Mouse (Mus musculus) neural tube, embryonic 15.5 days (tissue): Measurements from ENCODE around the gene Maz. TPM values are rescaled to one million over a fixed set of nuclear protein-coding genes. Genes with fewer than 3 reads are reported as not detected.
A peak's percentile ranks its signal among the peaks of the same experiment; 100 is the strongest.

Experiments used
- ATAC-seq: fragments of 200-750 bp; cut with Nextera tagmentation; 2 replicates; pipeline ENCODE4 v1.8.0; 2017; ENCODE audit warnings: mild to moderate bottlenecking, moderate TSS enrichment, moderate library complexity; ENCODE audit not compliant: low FRiP score
- H3K27ac ChIP-seq: fragments of 300-500 bp; sonication (generic); replicated peaks from 2 replicates; pipeline ENCODE4 v1.5.1; 2015; ENCODE audit warnings: mild to moderate bottlenecking, inconsistent platforms
- H3K27me3 ChIP-seq: fragments of 300-500 bp; sonication (generic); replicated peaks from 2 replicates; pipeline ENCODE4 v1.6.1; 2015; ENCODE audit warnings: inconsistent platforms
- H3K36me3 ChIP-seq: fragments of 300-500 bp; sonication (generic); 2 replicates; pipeline ENCODE4 v1.6.1; 2015; ENCODE audit warnings: inconsistent platforms
- H3K4me1 ChIP-seq: fragments of 300-500 bp; sonication (generic); 2 replicates; pipeline ENCODE4 v1.6.1; 2015; ENCODE audit warnings: inconsistent platforms
- H3K4me2 ChIP-seq: fragments of 300-500 bp; sonication (generic); 2 replicates; pipeline ENCODE4 v1.6.1; 2015; ENCODE audit warnings: inconsistent platforms, mild to moderate bottlenecking, moderate library complexity
- H3K4me3 ChIP-seq: fragments of 300-500 bp; sonication (generic); replicated peaks from 2 replicates; pipeline ENCODE4 v1.5.1; 2015; ENCODE audit warnings: mild to moderate bottlenecking, inconsistent platforms
- H3K9ac ChIP-seq: fragments of 300-500 bp; sonication (generic); replicated peaks from 2 replicates; pipeline ENCODE4 v1.6.1; 2015; ENCODE audit warnings: mild to moderate bottlenecking, inconsistent platforms
- H3K9me3 ChIP-seq: fragments of 300-500 bp; sonication (generic); replicated peaks from 2 replicates; pipeline ENCODE4 v1.6.1; 2016; ENCODE audit warnings: inconsistent platforms
- WGBS: fragments of 180-500 bp; shearing (Covaris S2); methylation state at CpG from one replicate; pipeline ENCODE4 v1.1.7; 2015; ENCODE audit warnings: mixed read lengths; 5-methylcytosine and 5-hydroxymethylcytosine counted together
- microRNA-seq: library from miRNA; unstranded; fragments of <30 nt; microRNA quantifications from one replicate; pipeline ENCODE4, GENCODE M21; 2017
- polyA plus RNA-seq: library from polyadenylated mRNA; unstranded; fragments of >200 nt; fragmentation: Nextera tagmentation; extraction: Ambion mirVana; gene quantifications from 2 replicates; pipeline ENCODE4 v1.2.1, GENCODE M21; 2015

Gene Maz
- polyA plus RNA-seq, 1 experiment from 2014 or later, result 82.6 TPM

DNA sequence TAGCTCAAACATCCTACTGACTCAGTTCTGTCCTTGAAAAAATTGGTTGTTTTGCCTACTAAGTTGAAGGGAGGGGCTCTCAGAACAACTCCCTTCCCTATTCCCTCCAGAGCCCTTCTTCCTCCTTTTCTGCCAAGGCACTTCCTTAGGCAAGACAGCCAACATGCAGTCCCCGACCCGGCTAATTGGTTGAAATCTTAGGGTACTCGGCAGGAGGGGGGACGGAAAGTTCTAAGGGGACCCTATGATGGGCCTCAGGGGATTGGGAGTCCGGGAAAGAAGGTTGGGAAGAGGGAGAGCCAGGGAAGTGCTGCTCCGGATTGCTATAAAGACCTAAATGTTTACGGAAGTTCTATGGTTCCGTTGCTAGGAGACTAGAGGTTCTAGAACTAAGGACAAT lies 51.3 kb downstream of the Maz start:
- Histone ChIP-seq H3K27me3 (no peaks in the 10 kb centered on the region), H3K9ac (0 out of 2 replicates have a peak overlapping the region, but pooled peaks have one; percentile 99), H3K36me3 (peaks cover 43% of the 10 kb centered on the region), H3K4me3 (peak overlapping the region; percentile 95), H3K27ac (peak overlapping the region; percentile 99), H3K4me1 (peaks cover 29% of the 10 kb centered on the region), H3K4me2 (peak overlapping the region; percentile 71), H3K9me3 (no peaks in the 10 kb centered on the region)
- no peak; the same call in 1 of the 2 replicates for ATAC-seq
- 16% methylated on average over 8 of the region's 8 CpGs for WGBS

Small RNA genes lying within 50 kb of the gene (microRNA-seq; reads per million reads assigned to microRNA genes)
- not detected for gene Gm44343

Other genes with a start within 250 kb of the Maz start
- gene Tbx6, start 245.6 kb downstream of the Maz start, polyA plus RNA-seq, result 0.34 and 0.35 TPM in 2 replicates
- 154 and 188 TPM in 2 replicates for gene Ppp4c, start 234.5 kb downstream of the Maz start, polyA plus RNA-seq
- gene Fam57b, start 229.4 kb downstream of the Maz start, polyA plus RNA-seq, result 48.2 and 54.4 TPM in 2 replicates
- gene 4930451I11Rik, start 195.4 kb downstream of the Maz start, polyA plus RNA-seq, result not detected in 2 replicates
- 36.2 and 39.3 TPM in 2 replicates for gene Doc2a, start 179.6 kb downstream of the Maz start, polyA plus RNA-seq
- gene Hirip3, start 165.1 kb downstream of the Maz start, polyA plus RNA-seq, result 20.3 and 28.6 TPM in 2 replicates
- 89.4 and 90.5 TPM in 2 replicates for gene Ino80e, start 164.7 kb downstream of the Maz start, polyA plus RNA-seq
- 52.4 and 55.2 TPM in 2 replicates for gene Taok2, start 142.3 kb downstream of the Maz start, polyA plus RNA-seq
- gene Tmem219, start 104.1 kb downstream of the Maz start, polyA plus RNA-seq, result 30.9 and 31.1 TPM in 2 replicates
- gene Kctd13, start 98.2 kb downstream of the Maz start, polyA plus RNA-seq, result 102 and 121 TPM in 2 replicates
- gene Asphd1, start 77.5 kb downstream of the Maz start, polyA plus RNA-seq, result 8.9 and 11.7 TPM in 2 replicates
- 51.6 and 56.9 TPM in 2 replicates for gene Sez6l2, start 76.5 kb downstream of the Maz start, polyA plus RNA-seq
- gene Cdipt, start 51.1 kb downstream of the Maz start, polyA plus RNA-seq, result 139 and 145 TPM in 2 replicates
- 0.82 and 1.0 TPM in 2 replicates for gene Cdiptos, start 50.9 kb downstream of the Maz start, polyA plus RNA-seq
- 5.2 and 11.6 TPM in 2 replicates for gene Mvp, start 12.4 kb downstream of the Maz start, polyA plus RNA-seq
- 0.79 and 1.2 TPM in 2 replicates for gene Pagr1b, start 10.6 kb downstream of the Maz start, polyA plus RNA-seq
- 52.5 and 80.1 TPM in 2 replicates for gene Pagr1a, start 9.7 kb downstream of the Maz start, polyA plus RNA-seq
- gene Gm42742, start 5.9 kb downstream of the Maz start, polyA plus RNA-seq, result 18.8 and 54.5 TPM in 2 replicates
- gene Prrt2, start 5.8 kb downstream of the Maz start, polyA plus RNA-seq, result 69.9 and 72.5 TPM in 2 replicates
- gene Kif22, start 15.4 kb upstream of the Maz start, polyA plus RNA-seq, result 20.0 and 40.9 TPM in 2 replicates
- not detected in 2 replicates for gene Zg16, start 60.3 kb upstream of the Maz start, polyA plus RNA-seq
- 2.4 and 8.6 TPM in 2 replicates for gene AI467606, start 64.3 kb upstream of the Maz start, polyA plus RNA-seq
- 0.75 and 1.1 TPM in 2 replicates for gene Qprt, start 95.2 kb upstream of the Maz start, polyA plus RNA-seq
- gene Spn, start 110.8 kb upstream of the Maz start, polyA plus RNA-seq, result 0.08 and 2.8 TPM in 2 replicates
- 64.2 and 65.8 TPM in 2 replicates for gene Cd2bp2, start 169.0 kb upstream of the Maz start, polyA plus RNA-seq
- gene Tbc1d10b, start 181.4 kb upstream of the Maz start, polyA plus RNA-seq, result 30.0 and 35.6 TPM in 2 replicates
- gene Mylpf, start 181.9 kb upstream of the Maz start, polyA plus RNA-seq, result 42.1 and 72.2 TPM in 2 replicates
- 47.5 and 48.8 TPM in 2 replicates for gene Zfp553, start 206.0 kb upstream of the Maz start, polyA plus RNA-seq
- gene Sept1, start 206.1 kb upstream of the Maz start, polyA plus RNA-seq, result 15.8 and 40.6 TPM in 2 replicates
- 72.3 and 83.5 TPM in 2 replicates for gene Zfp771, start 217.2 kb upstream of the Maz start, polyA plus RNA-seq
- gene Dctpp1, start 233.7 kb upstream of the Maz start, polyA plus RNA-seq, result 128 and 136 TPM in 2 replicates
- 67.5 and 73.1 TPM in 2 replicates for gene Sephs2, start 247.0 kb upstream of the Maz start, polyA plus RNA-seq